Mouse (Mus musculus): ENCODE measurements at regions not wholly inside any gene's neighbourhood (a gene's known extent, or its start where the extent isn't known, plus 50 kb on each side); places are given as distances from the start of the nearest gene placed in this dataset.

- Histone ChIP-seq H3K27ac (ENCODE audit: control insufficient read depth, insufficient read depth, low read depth, low read length, poor library complexity) (no peak overlapping the region), H3K4me3 (replicated peaks; ENCODE audit: control insufficient read depth, low read depth, low read length) (no peak overlapping the region), H3K4me1 (ENCODE audit: control insufficient read depth, insufficient read depth, low read length) (peaks cover under 1% of the 10 kb centered on the region; the same call in 1 of the 2 replicates)
- 72% methylated on average over 7 of the region's 7 CpGs for WGBS
- TF ChIP-seq CTCF (IDR thresholded peaks at IDR 0.05; ENCODE audit: control insufficient read depth, insufficient read depth, low read length), result no peak
- TF ChIP-seq POLR2A (IDR thresholded peaks at IDR 0.05; ENCODE audit: borderline replicate concordance, control insufficient read depth, low read depth, low read length), result no peak
These were observed 67.0 kb upstream of the Cpsf6 start for GRCm38 (mm10) chr10:117446776-117447175.

DNA sequence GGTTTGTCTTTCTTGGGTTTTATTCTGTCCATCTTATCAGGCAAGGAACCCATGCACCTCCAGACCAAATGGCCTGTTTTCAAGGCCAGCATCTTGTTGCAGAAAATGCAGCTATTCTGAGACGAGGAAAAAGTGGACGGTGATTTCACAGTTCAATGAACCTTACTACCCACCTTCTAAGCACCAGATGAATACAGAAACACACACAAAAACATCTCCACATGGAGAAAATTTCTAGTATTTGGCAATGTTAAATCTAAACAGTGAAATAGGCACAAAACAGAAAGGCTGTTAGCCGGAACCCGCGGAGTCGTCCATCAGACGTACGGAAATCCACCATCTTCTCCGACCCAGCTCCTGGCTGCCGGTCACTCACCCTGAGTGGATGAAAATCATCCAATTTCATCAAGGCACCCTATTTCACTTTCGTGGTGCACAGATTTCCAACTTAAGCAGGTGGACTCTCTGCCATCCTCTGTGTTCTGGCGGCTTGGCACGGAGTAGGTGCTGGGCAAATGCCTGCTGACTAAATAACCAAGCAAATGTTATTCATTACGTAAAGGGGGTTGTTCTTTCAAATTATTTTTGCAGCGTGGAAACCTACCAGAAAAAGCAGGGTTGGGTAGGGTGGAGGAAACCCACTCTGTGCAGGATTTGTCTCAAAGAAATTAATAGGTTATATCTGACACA is 66.1 kb upstream of the Cpsf6 start:
- Histone ChIP-seq H3K4me3 (replicated peaks; ENCODE audit: control insufficient read depth, low read depth, low read length) (no peak overlapping the region), H3K4me1 (ENCODE audit: control insufficient read depth, insufficient read depth, low read length) (no peaks in the 10 kb centered on the region; the same call in 1 of the 2 replicates), H3K27ac (ENCODE audit: control insufficient read depth, insufficient read depth, low read depth, low read length, poor library complexity) (no peak overlapping the region)
- TF ChIP-seq POLR2A (IDR thresholded peaks at IDR 0.05; ENCODE audit: borderline replicate concordance, control insufficient read depth, low read depth, low read length) (no peak), CTCF (IDR thresholded peaks at IDR 0.05; ENCODE audit: control insufficient read depth, insufficient read depth, low read length) (no peak)
- 88% methylated on average over 15 of the region's 15 CpGs for WGBS

- Histone ChIP-seq H3K27ac (ENCODE audit: control insufficient read depth, insufficient read depth, low read depth, low read length, poor library complexity) (no peak overlapping the region), H3K4me1 (ENCODE audit: control insufficient read depth, insufficient read depth, low read length) (no peaks in the 10 kb centered on the region; the same call in 1 of the 2 replicates), H3K4me3 (replicated peaks; ENCODE audit: control insufficient read depth, low read depth, low read length) (no peak overlapping the region)
- TF ChIP-seq POLR2A (IDR thresholded peaks at IDR 0.05; ENCODE audit: borderline replicate concordance, control insufficient read depth, low read depth, low read length), result no peak
- TF ChIP-seq CTCF (IDR thresholded peaks at IDR 0.05; ENCODE audit: control insufficient read depth, insufficient read depth, low read length), result no peak
- 28% methylated on average over 6 of the region's 6 CpGs for WGBS
These were observed 65.5 kb upstream of the Cpsf6 start for GRCm38 (mm10) chr10:117445181-117445790.

DNA sequence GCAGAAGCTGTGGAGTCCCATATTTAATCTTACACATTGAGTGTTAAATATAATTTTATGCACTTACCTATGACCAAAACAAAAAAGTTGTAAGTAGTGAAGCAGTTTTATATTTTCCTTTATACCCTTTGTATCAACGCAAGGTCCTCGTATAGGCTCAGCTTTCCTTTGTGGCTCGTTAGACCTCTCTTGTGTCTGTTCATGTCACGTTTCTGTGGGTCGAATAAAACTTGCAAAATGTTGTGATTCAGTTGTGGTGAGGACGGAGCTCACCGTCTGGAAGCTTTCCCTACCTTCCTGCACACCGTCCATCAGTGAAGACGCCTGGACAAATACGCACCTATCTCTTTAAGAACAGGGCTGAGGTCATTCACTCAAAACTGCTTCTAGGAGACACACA is 64.9 kb upstream of the Cpsf6 start:
- Histone ChIP-seq H3K27ac (ENCODE audit: control insufficient read depth, insufficient read depth, low read depth, low read length, poor library complexity) (no peak overlapping the region), H3K4me1 (ENCODE audit: control insufficient read depth, insufficient read depth, low read length) (no peaks in the 10 kb centered on the region; the same call in 1 of the 2 replicates), H3K4me3 (replicated peaks; ENCODE audit: control insufficient read depth, low read depth, low read length) (no peak overlapping the region)
- TF ChIP-seq CTCF (IDR thresholded peaks at IDR 0.05; ENCODE audit: control insufficient read depth, insufficient read depth, low read length) (no peak), POLR2A (IDR thresholded peaks at IDR 0.05; ENCODE audit: borderline replicate concordance, control insufficient read depth, low read depth, low read length) (no peak)
- 72% methylated on average over 10 of the region's 10 CpGs for WGBS

- no peaks in the 10 kb centered on the region for H3K4me1 ChIP-seq (ENCODE audit: control insufficient read depth, insufficient read depth, low read length)
- H3K27ac ChIP-seq (ENCODE audit: control insufficient read depth, insufficient read depth, low read depth, low read length, poor library complexity), result no peak overlapping the region
- 75% methylated on average over 4 of the region's 4 CpGs for whole genome bisulfite sequencing
- H3K4me3 ChIP-seq (replicated peaks; ENCODE audit: control insufficient read depth, low read depth, low read length), result no peak overlapping the region
- TF ChIP-seq CTCF (IDR thresholded peaks at IDR 0.05; ENCODE audit: control insufficient read depth, insufficient read depth, low read length) (no peak), POLR2A (IDR thresholded peaks at IDR 0.05; ENCODE audit: borderline replicate concordance, control insufficient read depth, low read depth, low read length) (no peak)
These were observed 63.9 kb upstream of the Cpsf6 start for GRCm38 (mm10) chr10:117443426-117444350.

GRCm38 (mm10) chr10:117441979-117442803 is 62.4 kb upstream of the Cpsf6 start:
- Histone ChIP-seq H3K4me3 (replicated peaks; ENCODE audit: control insufficient read depth, low read depth, low read length) (no peak overlapping the region), H3K27ac (ENCODE audit: control insufficient read depth, insufficient read depth, low read depth, low read length, poor library complexity) (no peak overlapping the region), H3K4me1 (ENCODE audit: control insufficient read depth, insufficient read depth, low read length) (no peaks in the 10 kb centered on the region)
- TF ChIP-seq POLR2A (IDR thresholded peaks at IDR 0.05; ENCODE audit: borderline replicate concordance, control insufficient read depth, low read depth, low read length) (no peak), CTCF (IDR thresholded peaks at IDR 0.05; ENCODE audit: control insufficient read depth, insufficient read depth, low read length) (no peak)
- 84% methylated on average over 17 of the region's 17 CpGs for WGBS

GRCm38 (mm10) chr10:117441121-117441978 is 61.5 kb upstream of the Cpsf6 start:
- TF ChIP-seq CTCF (IDR thresholded peaks at IDR 0.05; ENCODE audit: control insufficient read depth, insufficient read depth, low read length), result no peak
- no peak for TF ChIP-seq POLR2A (IDR thresholded peaks at IDR 0.05; ENCODE audit: borderline replicate concordance, control insufficient read depth, low read depth, low read length)
- WGBS, result 75% methylated on average over 24 of the region's 24 CpGs
- Histone ChIP-seq H3K27ac (ENCODE audit: control insufficient read depth, insufficient read depth, low read depth, low read length, poor library complexity) (no peak overlapping the region), H3K4me1 (ENCODE audit: control insufficient read depth, insufficient read depth, low read length) (no peaks in the 10 kb centered on the region), H3K4me3 (replicated peaks; ENCODE audit: control insufficient read depth, low read depth, low read length) (no peak overlapping the region)

Data from bone marrow, adult 2 months (tissue).